Mouse (Mus musculus): ENCODE measurements around the gene 2310057J18Rik. TPM values are rescaled to one million over a fixed set of nuclear protein-coding genes. Genes with fewer than 3 reads are reported as not detected.

Gene 2310057J18Rik
- not detected in 2 replicates for polyA plus RNA-seq (2015; fragmentation: Nextera tagmentation; extraction: Ambion mirVana)

DNA sequence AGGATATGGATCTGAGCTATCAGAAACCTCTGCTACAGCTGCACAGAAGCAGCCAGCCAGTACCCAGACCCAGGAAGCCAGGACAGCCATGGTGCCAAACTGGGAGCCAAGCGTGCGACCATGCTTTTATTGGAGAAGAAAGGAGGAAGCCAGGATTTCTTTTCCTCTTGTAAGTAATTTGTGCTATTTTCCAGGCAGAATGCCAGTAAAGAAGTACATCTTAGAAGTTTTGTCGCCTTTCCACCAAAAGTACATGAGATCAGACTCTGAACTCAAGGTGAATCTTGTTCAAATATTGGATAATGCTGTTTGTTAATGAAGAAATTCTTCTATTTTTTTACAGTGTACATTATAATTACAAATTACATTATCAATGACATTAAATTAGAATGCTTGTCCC is at the start of gene 2310057J18Rik:
Gene 2310057J18Rik, minus strand, starts transcription at position 101 of the 400 bp plus-strand sequence.

Other genes starting within 250 kb of the 2310057J18Rik start
- 158 and 162 TPM in 2 replicates for gene Soga3, start 157.5 kb upstream of the 2310057J18Rik start, polyA plus RNA-seq (2015; fragmentation: Nextera tagmentation; extraction: Ambion mirVana)
- gene Gm49353, start 212.7 kb upstream of the 2310057J18Rik start, polyA plus RNA-seq (2015; fragmentation: Nextera tagmentation; extraction: Ambion mirVana), result 10.4 and 11.5 TPM in 2 replicates
- 13.9 and 15.3 TPM in 2 replicates for gene 9330159F19Rik, start 225.3 kb upstream of the 2310057J18Rik start, polyA plus RNA-seq (2015; fragmentation: Nextera tagmentation; extraction: Ambion mirVana)

Data from neural tube, postnatal 0 days (tissue).